Mouse (Mus musculus): ENCODE measurements around the gene Lrmda. TPM values are rescaled to one million over a fixed set of nuclear protein-coding genes. Genes with fewer than 3 reads are reported as not detected.

Gene Lrmda
- total RNA-seq, 4 experiments from 2014 or later: 1.2 to 2.4 (median 1.3) TPM

Small RNA genes within 50 kb of the gene (microRNA-seq; reads per million reads assigned to microRNA genes)
- 0 reads per million in 2 experiments for gene Gm27532

Other genes starting within 250 kb of the Lrmda start
- gene Vdac2, start 194.5 kb upstream of the Lrmda start, total RNA-seq (2022): 100 to 1,000 TPM; 242 to 257 (median 249) TPM
- 10 to 100 TPM; 23.8 to 32.8 (median 30.7) TPM for gene Comtd1, start 170.7 kb upstream of the Lrmda start, total RNA-seq (2022)
- gene Zfp503, start 30.1 kb upstream of the Lrmda start, total RNA-seq (2022): 1 to 10 TPM; 3.7 to 6.1 (median 5.1) TPM

All from left cerebral cortex, adult 8-10 months (tissue).